Mouse (Mus musculus) forebrain, embryonic 10.5 days (tissue): ENCODE results near the gene Grap. TPM values are rescaled to one million over a fixed set of nuclear protein-coding genes. Genes with fewer than 3 reads are reported as not detected.
A peak's percentile ranks its signal among the peaks of the same experiment; 100 is the strongest.

Source experiments
- DNase-seq: peaks from one replicate; pipeline ENCODE4 v3.0.0-alpha.2; 2017; ENCODE audit warnings: low spot score; ENCODE audit errors: extremely low spot score
- H3K27ac ChIP-seq: fragments of 300-500 bp; sonication (generic); 2 replicates; pipeline ENCODE4 v1.5.1; 2016; ENCODE audit warnings: mild to moderate bottlenecking
- H3K27me3 ChIP-seq: fragments of 300-500 bp; sonication (generic); 2 replicates; pipeline ENCODE4 v1.6.1; 2016; ENCODE audit warnings: mild to moderate bottlenecking; ENCODE audit not compliant: poor library complexity, severe bottlenecking
- H3K36me3 ChIP-seq: fragments of 300-500 bp; sonication (generic); replicated peaks from 2 replicates; pipeline ENCODE4 v1.6.1; 2016; ENCODE audit warnings: mild to moderate bottlenecking, moderate library complexity
- H3K4me1 ChIP-seq: fragments of 300-500 bp; sonication (generic); 2 replicates; pipeline ENCODE4 v1.6.1; 2016
- H3K4me3 ChIP-seq: fragments of 300-500 bp; sonication (generic); 2 replicates; pipeline ENCODE4 v1.5.1; 2016; ENCODE audit warnings: mild to moderate bottlenecking, moderate library complexity
- H3K9me3 ChIP-seq: fragments of 300-500 bp; sonication (generic); 2 replicates; pipeline ENCODE4 v1.6.1; 2016; ENCODE audit warnings: mild to moderate bottlenecking, moderate library complexity
- WGBS: fragments of 180-500 bp; shearing (Covaris S2); methylation state at CpG from one replicate; pipeline ENCODE4 v1.1.7; 2016; 5-methylcytosine and 5-hydroxymethylcytosine counted together
- polyA plus RNA-seq: library from polyadenylated mRNA; unstranded; fragments of >200 nt; fragmentation: Nextera tagmentation; extraction: Ambion mirVana; gene quantifications from 2 replicates; pipeline ENCODE4 v1.2.1, GENCODE M21; 2016

Gene Grap
- polyA plus RNA-seq, 1 experiment from 2014 or later: 9.0 TPM

DNA sequence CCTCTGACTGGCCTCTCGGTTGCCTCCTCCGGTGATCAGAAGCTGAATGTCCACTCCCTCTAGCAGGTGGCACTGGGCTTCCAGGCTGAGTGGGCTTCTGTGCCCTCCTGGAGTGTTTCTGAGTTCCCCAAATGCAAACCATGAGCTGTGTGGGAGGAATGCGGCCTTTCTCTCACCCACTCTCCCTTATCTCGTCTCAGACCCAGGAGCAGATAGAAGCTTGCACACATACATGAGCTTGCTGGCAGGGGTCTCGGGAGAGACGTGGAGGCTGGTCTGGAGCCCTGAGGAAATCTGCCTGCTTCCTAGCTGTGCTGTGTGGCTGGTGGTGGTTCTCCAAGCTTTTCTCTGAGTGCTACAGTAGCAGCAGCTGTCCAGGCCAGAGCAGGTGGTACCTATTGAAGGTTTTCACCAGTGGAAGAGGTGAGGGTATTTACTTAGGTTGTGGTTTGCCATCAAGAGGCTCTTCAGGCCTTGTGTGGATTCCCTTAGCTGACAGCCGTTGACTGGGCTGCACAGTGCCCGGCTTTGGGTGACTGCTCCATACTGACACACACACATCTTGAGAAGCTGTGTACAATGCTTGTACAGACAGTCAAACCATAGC lies 32.2 kb downstream of the Grap start:
- H3K4me3 ChIP-seq: peak overlapping the region; percentile 55
- no peak for DNase-seq
- 79% methylated on average over 8 of the region's 8 CpGs for WGBS

DNA sequence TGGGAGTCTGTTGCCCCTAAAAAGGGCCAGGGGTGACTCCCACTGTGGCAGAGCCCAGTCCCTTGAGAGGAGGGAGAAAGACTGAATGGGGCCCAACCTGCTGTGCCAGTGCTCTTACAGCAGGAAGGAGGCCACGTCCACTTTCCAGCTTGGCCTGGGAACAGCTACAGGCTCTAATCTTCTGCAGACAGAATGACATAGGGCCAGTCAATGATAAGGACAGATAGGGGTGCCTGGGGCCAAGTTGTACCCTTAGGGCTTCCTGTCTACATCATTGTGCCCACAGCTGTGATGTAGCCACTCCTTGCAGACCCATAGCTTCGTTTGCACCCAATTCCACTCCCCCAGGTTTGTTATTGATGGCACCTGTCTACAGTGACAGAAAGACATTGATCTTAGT lies 33.1 kb downstream of the Grap start:
- no peak overlapping the region for H3K27ac ChIP-seq
- H3K27me3 ChIP-seq: peaks cover 50% of the 10 kb centered on the region
- no peak overlapping the region for H3K4me3 ChIP-seq
- peaks cover 39% of the 10 kb centered on the region for H3K4me1 ChIP-seq
- H3K9me3 ChIP-seq: no peaks in the 10 kb centered on the region
- no peak for DNase-seq
- WGBS: 77% methylated on average over 2 of the region's 2 CpGs
- H3K36me3 ChIP-seq: no peaks in the 10 kb centered on the region; the same call in 1 of the 2 replicates

More for the DNA sequence above, 32.2 kb downstream of the Grap start:
- Histone ChIP-seq H3K36me3 (no peaks in the 10 kb centered on the region; the same call in 1 of the 2 replicates), H3K27me3 (peaks cover 50% of the 10 kb centered on the region), H3K9me3 (no peaks in the 10 kb centered on the region), H3K4me1 (peaks cover 39% of the 10 kb centered on the region), H3K27ac (no peak overlapping the region)

DNA sequence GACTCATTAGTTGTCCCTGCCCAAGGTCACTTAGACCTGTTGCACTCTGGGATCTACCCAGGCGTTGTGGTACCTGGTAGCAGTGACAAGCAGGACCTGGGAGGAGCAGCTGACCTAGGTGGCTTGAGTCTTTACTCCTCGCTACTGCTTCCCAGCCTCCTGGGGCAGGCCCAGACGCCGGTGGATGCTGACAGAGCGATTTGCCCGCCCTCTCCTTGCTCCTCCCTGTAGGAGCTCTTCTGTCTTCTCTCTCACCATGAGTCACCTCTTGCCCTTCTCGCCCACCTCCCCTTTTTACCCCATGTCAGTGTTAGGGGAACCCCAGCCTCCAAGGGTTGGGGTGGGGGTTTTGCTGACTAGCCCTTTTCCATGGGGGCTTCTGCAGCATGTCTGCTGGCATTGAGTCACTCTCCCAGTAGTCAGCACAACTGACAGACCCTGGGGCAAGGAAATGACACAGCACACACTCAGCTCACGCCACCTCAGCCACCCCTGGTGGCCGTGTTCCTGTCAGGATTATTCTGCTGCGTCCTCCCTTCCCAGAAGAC lies 33.9 kb downstream of the Grap start:
- Histone ChIP-seq H3K27ac (no peak overlapping the region), H3K36me3 (no peaks in the 10 kb centered on the region; the same call in 1 of the 2 replicates), H3K4me1 (peaks cover 39% of the 10 kb centered on the region), H3K4me3 (no peak overlapping the region), H3K9me3 (no peaks in the 10 kb centered on the region), H3K27me3 (peaks cover 50% of the 10 kb centered on the region)
- no peak for DNase-seq
- WGBS: 55% methylated on average over 10 of the region's 10 CpGs

DNA sequence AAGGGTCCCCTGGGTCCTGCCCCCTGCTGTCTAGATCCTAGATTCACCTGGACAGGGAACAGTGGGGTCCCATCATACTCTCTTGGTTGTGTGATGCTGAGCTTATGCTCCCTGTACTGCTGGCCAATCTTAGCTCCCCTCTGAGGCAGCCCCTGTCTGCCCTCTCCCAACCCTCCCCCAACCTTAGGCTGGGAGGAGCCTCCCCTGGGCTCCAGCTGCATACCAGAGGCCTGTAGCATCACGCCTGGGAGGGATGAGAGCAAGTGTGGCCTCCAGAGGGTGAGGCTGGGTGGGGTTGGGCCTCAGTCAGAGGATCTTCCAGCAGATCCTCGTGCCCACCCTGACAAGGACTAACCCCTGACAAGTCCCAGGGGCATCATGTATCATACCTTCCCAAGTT lies 34.5 kb downstream of the Grap start:
- H3K4me3 ChIP-seq: no peak overlapping the region
- no peak for DNase-seq
- no peaks in the 10 kb centered on the region; the same call in 1 of the 2 replicates for H3K36me3 ChIP-seq
- H3K27me3 ChIP-seq: peaks cover 46% of the 10 kb centered on the region
- H3K4me1 ChIP-seq: peaks cover 39% of the 10 kb centered on the region
- no peak overlapping the region for H3K27ac ChIP-seq
- 68% methylated on average over 2 of the region's 2 CpGs for WGBS
- H3K9me3 ChIP-seq: no peaks in the 10 kb centered on the region

DNA sequence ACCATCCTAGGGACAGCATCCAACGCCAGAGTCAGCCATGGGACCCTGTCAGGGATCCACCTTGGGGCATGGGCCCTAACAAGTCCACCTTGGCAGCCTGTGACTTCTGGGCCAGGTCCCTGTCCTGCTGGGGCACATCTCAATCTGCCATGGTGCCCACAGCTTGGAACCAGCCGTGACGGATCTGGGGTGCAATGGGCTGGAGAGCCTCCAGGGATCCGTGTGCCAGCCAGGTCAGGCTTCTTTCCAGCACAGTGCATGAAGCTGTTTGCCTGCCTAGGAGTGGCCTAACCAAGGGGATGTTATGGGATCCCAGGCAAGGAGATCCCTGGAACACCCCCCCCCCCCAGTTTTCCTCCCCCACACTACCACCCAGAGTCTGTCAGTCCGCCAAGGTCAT lies 39.9 kb downstream of the Grap start:
- 94% methylated on average over 5 of the region's 5 CpGs for WGBS
- peaks cover under 1% of the 10 kb centered on the region; the same call in 1 of the 2 replicates for H3K4me1 ChIP-seq
- H3K27me3 ChIP-seq: no peaks in the 10 kb centered on the region
- H3K4me3 ChIP-seq: no peak overlapping the region
- no peak overlapping the region for H3K27ac ChIP-seq
- DNase-seq: no peak
- no peaks in the 10 kb centered on the region for H3K9me3 ChIP-seq
- no peaks in the 10 kb centered on the region; the same call in 1 of the 2 replicates for H3K36me3 ChIP-seq

DNA sequence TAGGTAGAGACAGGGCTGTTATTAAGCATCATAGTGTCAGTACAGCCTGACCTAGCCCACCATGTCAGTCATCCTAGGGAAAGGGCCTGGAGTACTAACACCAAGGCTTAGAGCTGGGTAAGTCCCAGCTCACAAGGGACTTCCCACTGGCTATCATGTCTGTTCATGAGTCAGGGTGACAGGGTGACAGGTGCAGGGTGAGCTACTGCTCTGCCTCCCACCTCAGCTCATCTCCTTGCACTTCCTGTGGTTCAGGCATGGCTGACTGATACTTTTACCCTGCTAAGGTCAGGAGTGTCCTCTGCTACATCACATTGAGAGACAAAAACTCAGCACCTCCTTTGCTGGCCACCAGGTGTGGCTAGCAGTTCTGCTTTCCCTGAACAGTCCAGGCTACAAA lies 45.8 kb downstream of the Grap start:
- no peak overlapping the region for H3K27ac ChIP-seq
- no peak for DNase-seq

DNA sequence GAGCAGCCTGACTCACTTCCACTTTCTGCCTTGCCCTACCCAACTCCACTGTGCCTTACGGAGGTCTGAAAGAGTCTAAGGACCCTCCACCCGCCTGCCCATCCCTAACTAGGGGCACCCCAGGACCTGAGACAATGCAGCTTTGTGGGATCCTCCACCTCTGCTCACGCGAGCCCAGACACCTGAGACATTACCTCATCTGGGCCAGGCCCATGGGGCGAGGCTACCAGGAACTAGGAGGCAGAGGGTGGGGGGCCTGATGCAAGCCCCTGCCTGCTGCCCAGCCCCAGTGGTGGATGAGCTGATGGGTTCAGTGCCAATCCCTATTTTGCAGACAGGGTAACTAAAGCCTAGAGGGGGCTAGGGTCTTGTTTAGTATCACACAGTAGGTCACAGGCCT lies 46.4 kb downstream of the Grap start:
- Histone ChIP-seq H3K4me3 (no peak overlapping the region), H3K9me3 (no peaks in the 10 kb centered on the region), H3K27ac (peak overlapping the region; percentile 65; the same call in 1 of the 2 replicates), H3K27me3 (no peaks in the 10 kb centered on the region), H3K4me1 (peaks cover 32% of the 10 kb centered on the region), H3K36me3 (0 out of 2 replicates have a peak, but pooled peaks cover 4% of the 10 kb centered on the region)
- no peak for DNase-seq
- 90% methylated on average over 5 of the region's 5 CpGs for WGBS

More for the DNA sequence above, 45.8 kb downstream of the Grap start:
- no peak overlapping the region for H3K4me3 ChIP-seq
- no peaks in the 10 kb centered on the region for H3K27me3 ChIP-seq
- 0 out of 2 replicates have a peak, but pooled peaks cover 4% of the 10 kb centered on the region for H3K36me3 ChIP-seq
- no peaks in the 10 kb centered on the region for H3K9me3 ChIP-seq
- peaks cover 32% of the 10 kb centered on the region for H3K4me1 ChIP-seq

DNA sequence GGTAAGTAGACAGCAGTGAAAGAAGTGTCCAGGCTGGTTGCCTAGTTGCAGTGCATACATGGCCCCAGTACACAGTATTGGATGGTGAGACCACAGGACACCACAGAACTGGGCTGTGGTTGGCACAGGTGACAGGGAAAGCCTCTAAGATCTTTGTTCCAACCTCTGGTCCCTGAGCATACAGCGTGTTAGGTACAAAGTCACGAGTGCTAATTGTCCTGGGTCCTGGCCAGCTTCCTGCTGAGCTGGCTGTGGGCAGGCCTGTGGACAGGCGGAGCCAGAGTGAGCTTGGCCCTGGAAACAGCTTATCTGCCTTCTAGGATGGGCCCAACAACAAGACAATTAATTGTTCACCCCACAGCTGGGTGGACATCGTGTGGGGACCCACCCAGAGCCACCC lies 46.9 kb downstream of the Grap start:
- 76% methylated on average over 4 of the region's 4 CpGs for WGBS
- H3K27ac ChIP-seq: peak overlapping the region; percentile 65; the same call in 1 of the 2 replicates
- no peaks in the 10 kb centered on the region for H3K27me3 ChIP-seq
- no peak overlapping the region for H3K4me3 ChIP-seq
- H3K4me1 ChIP-seq: peaks cover 32% of the 10 kb centered on the region
- H3K36me3 ChIP-seq: 0 out of 2 replicates have a peak, but pooled peaks cover 4% of the 10 kb centered on the region
- no peak for DNase-seq
- no peaks in the 10 kb centered on the region for H3K9me3 ChIP-seq

DNA sequence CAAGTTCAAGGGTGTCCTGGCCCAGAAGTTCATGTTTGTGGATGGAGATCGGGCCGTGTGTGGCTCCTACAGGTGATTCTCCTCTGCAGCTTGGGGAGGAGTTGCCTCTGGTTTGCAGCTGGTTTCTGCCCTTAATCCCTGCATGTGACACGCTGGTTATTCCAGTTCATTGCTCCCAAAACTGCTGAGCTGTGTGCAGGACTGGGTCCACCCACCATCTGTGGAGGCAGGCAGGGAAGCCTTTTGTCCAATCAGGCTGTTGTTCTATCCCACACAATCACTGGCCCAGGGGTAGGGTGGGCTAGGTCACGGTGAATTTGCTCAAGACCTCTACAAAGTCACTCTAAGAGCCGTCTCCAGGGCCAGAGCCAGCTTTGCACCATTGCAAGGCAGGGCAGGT lies 48.6 kb downstream of the Grap start:
- Histone ChIP-seq H3K27ac (peak overlapping the region; percentile 65), H3K4me1 (peaks cover 32% of the 10 kb centered on the region), H3K9me3 (no peaks in the 10 kb centered on the region), H3K36me3 (0 out of 2 replicates have a peak, but pooled peaks cover 4% of the 10 kb centered on the region), H3K4me3 (no peak overlapping the region), H3K27me3 (no peaks in the 10 kb centered on the region)
- 52% methylated on average over 5 of the region's 5 CpGs for WGBS
- no peak for DNase-seq

DNA sequence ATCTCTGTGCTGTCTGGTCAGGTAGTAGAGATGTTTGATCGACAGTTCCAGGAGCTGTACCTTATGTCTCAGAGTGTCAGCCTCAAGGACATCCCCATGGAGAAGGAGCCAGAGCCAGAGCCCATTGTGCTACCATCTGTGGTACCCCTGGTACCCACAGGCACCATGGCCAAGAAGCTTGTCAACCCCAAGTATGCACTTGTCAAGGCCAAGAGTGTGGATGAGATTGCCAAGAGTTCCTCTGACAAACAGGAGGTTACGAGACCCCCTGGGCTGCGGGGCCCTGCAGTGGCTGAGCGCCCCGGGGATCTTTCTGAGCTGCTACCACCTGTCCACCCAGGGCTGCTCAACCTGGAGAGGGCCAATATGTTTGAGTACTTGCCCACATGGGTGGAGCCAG lies 49.4 kb downstream of the Grap start:
- Histone ChIP-seq H3K36me3 (0 out of 2 replicates have a peak, but pooled peaks cover 4% of the 10 kb centered on the region), H3K4me1 (peaks cover 32% of the 10 kb centered on the region), H3K9me3 (no peaks in the 10 kb centered on the region), H3K27ac (0 out of 2 replicates have a peak overlapping the region, but pooled peaks have one; percentile 65), H3K4me3 (no peak overlapping the region), H3K27me3 (no peaks in the 10 kb centered on the region)
- 94% methylated on average over 5 of the region's 5 CpGs for WGBS
- DNase-seq: no peak

DNA sequence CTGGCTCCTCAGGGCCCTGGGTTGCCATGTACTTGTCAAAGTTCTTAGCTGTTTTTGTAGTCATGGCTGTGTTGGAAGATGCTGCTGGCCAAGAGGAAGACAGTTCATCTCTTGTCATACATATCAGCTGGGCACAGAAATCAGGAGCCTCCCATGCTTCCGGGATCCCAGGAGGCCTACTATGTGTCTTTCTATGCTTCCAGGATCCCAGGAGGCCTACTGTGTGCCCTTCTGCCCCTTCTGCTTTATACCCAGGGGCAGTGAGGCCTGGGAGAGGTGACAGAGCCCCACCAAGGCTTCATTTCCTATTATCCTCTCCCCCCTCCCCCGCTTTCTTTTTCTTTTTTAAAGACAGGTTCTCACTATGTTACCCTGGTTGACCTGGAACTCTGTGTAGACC lies 52.5 kb downstream of the Grap start:
- 90% methylated on average over 2 of the region's 2 CpGs for WGBS
- Histone ChIP-seq H3K9me3 (no peaks in the 10 kb centered on the region), H3K36me3 (0 out of 2 replicates have a peak, but pooled peaks cover 4% of the 10 kb centered on the region), H3K27ac (no peak overlapping the region), H3K27me3 (no peaks in the 10 kb centered on the region), H3K4me3 (no peak overlapping the region), H3K4me1 (peaks cover 19% of the 10 kb centered on the region)
- DNase-seq: no peak

DNA sequence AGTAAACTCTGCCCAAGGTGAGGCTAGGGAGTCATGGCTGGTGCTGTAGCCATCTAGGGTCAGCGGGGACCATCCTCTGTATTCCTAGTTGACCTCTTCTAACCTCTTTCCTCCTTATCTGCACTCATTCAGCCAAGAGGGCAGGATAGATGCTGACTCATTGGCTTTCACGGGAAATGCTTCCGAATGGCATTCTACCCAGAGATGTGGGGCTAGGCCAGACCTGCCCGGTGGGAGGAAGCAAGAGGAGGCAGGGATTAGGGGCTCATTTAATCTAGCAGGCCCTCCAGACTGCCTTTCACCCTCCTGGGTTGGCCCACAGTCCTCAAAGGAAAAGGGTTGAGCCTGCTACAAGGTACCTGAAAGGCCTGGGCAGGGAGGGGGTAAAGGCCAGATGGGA lies 53.2 kb downstream of the Grap start:
- WGBS: 70% methylated on average over 4 of the region's 4 CpGs
- H3K27me3 ChIP-seq: no peaks in the 10 kb centered on the region
- peaks cover 12% of the 10 kb centered on the region for H3K4me1 ChIP-seq
- no peak overlapping the region for H3K4me3 ChIP-seq
- 0 out of 2 replicates have a peak, but pooled peaks cover 4% of the 10 kb centered on the region for H3K36me3 ChIP-seq
- H3K27ac ChIP-seq: no peak overlapping the region
- no peaks in the 10 kb centered on the region for H3K9me3 ChIP-seq
- no peak for DNase-seq

DNA sequence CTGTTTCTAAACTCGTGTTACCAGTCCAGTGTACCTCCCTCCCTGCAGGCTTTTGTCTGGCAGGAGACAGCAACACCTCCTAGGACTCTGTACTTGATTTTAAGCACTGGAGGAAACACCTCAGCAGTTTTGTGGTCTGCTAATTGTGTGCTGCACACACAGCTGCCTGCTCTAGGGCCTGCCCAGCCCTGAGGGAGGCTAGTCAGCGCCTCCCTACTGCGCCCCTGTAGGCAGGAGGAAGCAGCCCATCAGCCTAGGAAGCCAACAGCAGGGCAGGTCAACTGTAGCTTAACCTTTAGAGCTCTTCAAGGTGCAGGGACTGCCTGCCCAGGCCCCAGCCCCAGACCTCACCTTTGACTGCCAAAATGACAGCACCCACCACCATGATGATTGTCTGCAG lies 55.9 kb downstream of the Grap start:
- peaks cover 4% of the 10 kb centered on the region; the same call in 1 of the 2 replicates for H3K27me3 ChIP-seq
- no peaks in the 10 kb centered on the region for H3K36me3 ChIP-seq
- no peaks in the 10 kb centered on the region for H3K9me3 ChIP-seq
- no peak for DNase-seq
- WGBS: 58% methylated on average over 3 of the region's 3 CpGs
- 0 out of 2 replicates have a peak, but pooled peaks cover 8% of the 10 kb centered on the region for H3K4me1 ChIP-seq
- H3K4me3 ChIP-seq: no peak overlapping the region
- H3K27ac ChIP-seq: no peak overlapping the region
